Mouse (Mus musculus) adrenal gland, adult (tissue): ENCODE data around the gene Olfr628.
"Not testable (repeated sequence)": the region's sequence is repeated elsewhere in the genome, so short reads cannot be mapped to it uniquely, and the experiment has no call there.

ENCODE experiments used
- DNase-seq, 2 experiments: peaks; one replicate each; pipeline ENCODE4 v3.0.0; 2022 to 2023; ENCODE audit warnings: low spot score in 1 of 2; ENCODE audit not compliant: inconsistent age in 2 of 2

Olfr628 gene

GRCm38 (mm10) chr7:103730074-103730473 is at the start of gene Olfr628:
Gene Olfr628 (plus strand): TSS chr7:103730374.
- no peak for DNase-seq

- no peak for DNase-seq
Observed at GRCm38 (mm10) chr7:103682420-103682819, 47.8 kb upstream of the Olfr628 start, which contains the start of gene Olfr625-ps1. Gene Olfr625-ps1 (plus strand): TSS chr7:103682720.

GRCm38 (mm10) chr7:103699469-103699868 is 30.7 kb upstream of the Olfr628 start:
- DNase-seq, result no peak

- peak in 1 of 2 experiments; percentile 23 for DNase-seq
Observed at GRCm38 (mm10) chr7:103712024-103712423, 18.1 kb upstream of the Olfr628 start.

GRCm38 (mm10) chr7:103714371-103714770 is 15.8 kb upstream of the Olfr628 start, which contains the start of gene Olfr243:
Gene Olfr243 (plus strand): TSS chr7:103714671.
- no peak for DNase-seq

- DNase-seq, result peak in 1 of 2 experiments; percentile 30
Observed at GRCm38 (mm10) chr7:103716398-103716797, 13.8 kb upstream of the Olfr628 start.

- DNase-seq, result no peak
Observed at GRCm38 (mm10) chr7:103744843-103745242, 14.7 kb downstream of the Olfr628 start, which contains the start of gene Olfr629. Gene Olfr629 (minus strand): TSS chr7:103744943.

- DNase-seq, result no peak
Observed at GRCm38 (mm10) chr7:103757233-103757632, 27.1 kb downstream of the Olfr628 start, which contains the start of gene Olfr630. Gene Olfr630 (minus strand): TSS chr7:103757333.

GRCm38 (mm10) chr7:103762212-103762611 is 32.0 kb downstream of the Olfr628 start:
- DNase-seq, result not testable (repeated sequence)

- not testable (repeated sequence) for DNase-seq
Observed at GRCm38 (mm10) chr7:103767687-103768086, 37.5 kb downstream of the Olfr628 start.

GRCm38 (mm10) chr7:103771494-103771893 is 41.3 kb downstream of the Olfr628 start, which contains the start of gene Olfr69:
Gene Olfr69 (minus strand): TSS chr7:103771594.
- no peak for DNase-seq

GRCm38 (mm10) chr7:103777652-103778051 is 47.5 kb downstream of the Olfr628 start:
- not testable (repeated sequence) for DNase-seq

- no peak for DNase-seq
Observed at GRCm38 (mm10) chr7:103779598-103779997, 49.4 kb downstream of the Olfr628 start, which contains the start of gene Olfr68. Gene Olfr68 (minus strand): TSS chr7:103779698.
